Mouse (Mus musculus) forebrain, embryonic 16.5 days (tissue): ENCODE data around the gene Neurl1a. TPM values are rescaled to one million over a fixed set of nuclear protein-coding genes. Genes with fewer than 3 reads are reported as not detected.

ENCODE experiments used
- ATAC-seq: fragments of 200-750 bp; cut with Nextera tagmentation; 2 replicates; pipeline ENCODE4 v1.8.0; 2017; ENCODE audit warnings: mild to moderate bottlenecking, moderate library complexity
- H3K27ac ChIP-seq: fragments of 300-500 bp; sonication (generic); 2 replicates; pipeline ENCODE4 v1.5.1; 2014; ENCODE audit warnings: low read length, control low read depth
- H3K27me3 ChIP-seq: fragments of 300-500 bp; sonication (generic); replicated peaks from 2 replicates; pipeline ENCODE4 v1.6.1; 2014; ENCODE audit warnings: low read length; ENCODE audit not compliant: control insufficient read depth, insufficient read depth
- H3K36me3 ChIP-seq: fragments of 300-500 bp; sonication (generic); 2 replicates; pipeline ENCODE4 v1.6.1; 2014; ENCODE audit not compliant: control insufficient read depth, insufficient read depth
- H3K4me1 ChIP-seq: fragments of 300-500 bp; sonication (generic); replicated peaks from 2 replicates; pipeline ENCODE4 v1.6.1; 2014; ENCODE audit warnings: low read length; ENCODE audit not compliant: control insufficient read depth, insufficient read depth
- H3K4me2 ChIP-seq: fragments of 300-500 bp; sonication (generic); 2 replicates; pipeline ENCODE4 v1.6.1; 2014; ENCODE audit warnings: mild to moderate bottlenecking, low read length, control low read depth
- H3K4me3 ChIP-seq: fragments of 300-500 bp; sonication (generic); replicated peaks from 2 replicates; pipeline ENCODE4 v1.5.1; 2014; ENCODE audit warnings: mild to moderate bottlenecking, low read length, control low read depth
- H3K9ac ChIP-seq: fragments of 300-500 bp; sonication (generic); replicated peaks from 2 replicates; pipeline ENCODE4 v1.6.1; 2014; ENCODE audit warnings: low read depth, low read length, control low read depth
- H3K9me3 ChIP-seq: fragments of 300-500 bp; sonication (generic); 2 replicates; pipeline ENCODE4 v1.6.1; 2016; ENCODE audit warnings: low read length; ENCODE audit not compliant: control insufficient read depth
- WGBS: fragments of 180-500 bp; shearing (Covaris S2); extraction: QIAGEN DNeasy Blood & Tissue Kit; methylation state at CpG from one replicate; pipeline ENCODE4 v1.1.7; 2014; 5-methylcytosine and 5-hydroxymethylcytosine counted together
- polyA plus RNA-seq: library from polyadenylated mRNA; unstranded; fragments of >200 nt; fragmentation: Nextera tagmentation; extraction: Ambion mirVana; gene quantifications from 2 replicates; pipeline ENCODE4 v1.2.1, GENCODE M21; 2015

The Neurl1a gene
- polyA plus RNA-seq, 1 experiment from 2014 or later: 11.0 TPM

DNA sequence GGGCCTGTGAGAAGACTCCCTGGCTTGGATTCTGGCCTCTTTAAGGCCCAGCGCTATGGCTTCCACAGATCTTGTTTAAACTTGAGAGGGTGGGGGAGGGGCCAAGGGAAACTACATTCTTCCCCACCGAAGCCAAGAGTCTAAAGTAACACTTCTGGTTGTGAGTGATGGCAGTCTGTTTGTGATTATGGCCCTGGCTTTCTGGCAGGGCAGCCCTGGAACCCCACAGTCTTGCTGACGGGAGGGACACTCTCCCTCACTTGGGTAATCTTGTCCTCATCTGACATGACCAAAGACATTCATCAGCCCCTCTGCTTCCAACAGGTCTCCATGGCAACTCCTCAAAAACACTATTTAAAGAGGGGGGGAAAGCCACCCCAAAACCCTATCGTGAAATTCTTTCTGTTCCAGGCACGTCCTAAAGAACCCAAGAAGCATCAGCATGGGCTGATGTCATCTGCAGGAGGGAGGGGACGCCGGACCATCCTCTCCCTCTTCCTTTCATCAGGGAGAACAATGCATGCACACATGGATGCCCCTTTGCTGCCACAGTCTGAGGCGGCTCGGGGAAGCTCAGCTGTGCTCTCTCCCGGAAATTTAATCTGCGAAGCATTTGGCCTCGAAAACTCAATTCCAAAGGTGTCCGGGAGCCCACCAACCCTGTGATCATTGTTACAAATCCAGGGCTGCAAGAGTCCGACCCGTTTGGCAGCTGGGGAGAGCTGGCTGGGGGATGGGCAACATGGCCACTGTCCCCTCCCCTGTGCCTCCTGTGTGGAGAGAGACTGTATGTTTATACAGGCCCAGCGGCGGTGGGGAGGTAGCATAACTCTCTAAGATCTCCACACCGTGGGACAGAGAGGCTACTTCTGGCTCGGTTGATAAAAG is 122.9 kb downstream of the Neurl1a start:
- no peak overlapping the region for H3K9ac ChIP-seq
- peak; percentile 73 for ATAC-seq

DNA sequence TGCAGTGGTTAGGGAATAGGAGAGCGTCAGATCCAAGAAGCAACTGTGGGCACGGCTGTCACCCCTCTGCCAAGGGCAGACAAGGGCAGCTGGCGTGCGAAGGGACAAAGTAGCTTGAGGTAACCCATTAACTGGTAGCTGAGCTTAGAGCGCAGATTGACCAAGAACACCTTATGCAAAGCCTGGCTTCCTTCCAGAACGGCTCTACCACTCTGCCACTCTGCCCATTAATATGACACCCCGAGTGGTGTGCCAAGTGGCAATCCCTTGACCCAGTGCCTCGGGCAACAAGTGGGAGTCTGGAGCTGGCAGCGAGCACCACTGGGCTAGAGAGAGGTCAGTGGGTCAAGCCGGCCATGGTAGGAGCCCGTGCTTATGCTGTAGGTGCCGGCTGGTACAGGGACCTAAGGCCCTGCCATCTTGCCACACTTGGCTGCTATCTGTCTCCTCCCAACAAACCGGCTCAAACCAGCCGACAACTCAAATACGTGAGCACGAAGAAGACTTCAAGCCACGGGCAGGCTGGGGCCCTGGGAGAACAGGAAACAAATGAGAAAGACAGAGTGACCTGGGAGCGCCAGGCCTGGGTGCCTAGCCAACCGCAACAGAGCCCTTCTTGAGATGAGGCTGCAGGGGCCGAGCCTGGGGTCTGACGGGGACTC is 123.7 kb downstream of the Neurl1a start:
- Histone ChIP-seq H3K4me3 (no peak overlapping the region), H3K27me3 (no peaks in the 10 kb centered on the region), H3K27ac (no peak overlapping the region), H3K4me2 (no peak overlapping the region), H3K4me1 (peaks cover 19% of the 10 kb centered on the region), H3K36me3 (no peaks in the 10 kb centered on the region), H3K9ac (no peak overlapping the region), H3K9me3 (no peaks in the 10 kb centered on the region)
- WGBS: 52% methylated on average over 21 of the region's 21 CpGs
- ATAC-seq: no peak; the same call in 1 of the 2 replicates

More for the DNA sequence above, 122.9 kb downstream of the Neurl1a start:
- Histone ChIP-seq H3K9me3 (no peaks in the 10 kb centered on the region), H3K36me3 (no peaks in the 10 kb centered on the region), H3K4me2 (peak overlapping the region; percentile 10; the same call in 1 of the 2 replicates), H3K27ac (no peak overlapping the region), H3K4me3 (no peak overlapping the region), H3K27me3 (no peaks in the 10 kb centered on the region), H3K4me1 (peaks cover 19% of the 10 kb centered on the region)
- WGBS: 6% methylated on average over 19 of the region's 19 CpGs

DNA sequence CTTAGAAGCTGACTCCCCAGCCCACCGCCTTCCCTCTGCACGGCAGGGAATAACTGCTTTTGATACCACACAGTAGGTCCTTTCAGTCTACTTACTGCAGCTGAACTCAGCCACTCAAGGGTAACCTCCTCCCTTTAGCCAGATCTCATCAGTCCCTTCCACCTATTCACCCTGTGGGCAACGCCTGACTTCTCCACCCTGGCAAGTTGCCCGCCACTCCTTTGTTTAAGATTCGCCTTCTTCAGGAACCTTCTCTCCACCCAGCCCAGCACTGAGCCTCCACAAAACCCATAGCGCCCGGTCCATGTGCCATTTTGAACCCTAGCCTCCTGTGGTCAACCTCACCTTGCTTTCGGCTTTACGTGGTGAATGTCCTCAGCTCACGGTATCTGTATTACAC is 124.5 kb downstream of the Neurl1a start:
- no peak for ATAC-seq
- Histone ChIP-seq H3K36me3 (no peaks in the 10 kb centered on the region), H3K4me1 (peaks cover 19% of the 10 kb centered on the region), H3K27ac (no peak overlapping the region), H3K4me3 (no peak overlapping the region), H3K9me3 (no peaks in the 10 kb centered on the region), H3K4me2 (no peak overlapping the region), H3K27me3 (no peaks in the 10 kb centered on the region), H3K9ac (no peak overlapping the region)
- WGBS: 88% methylated on average over 10 of the region's 10 CpGs

DNA sequence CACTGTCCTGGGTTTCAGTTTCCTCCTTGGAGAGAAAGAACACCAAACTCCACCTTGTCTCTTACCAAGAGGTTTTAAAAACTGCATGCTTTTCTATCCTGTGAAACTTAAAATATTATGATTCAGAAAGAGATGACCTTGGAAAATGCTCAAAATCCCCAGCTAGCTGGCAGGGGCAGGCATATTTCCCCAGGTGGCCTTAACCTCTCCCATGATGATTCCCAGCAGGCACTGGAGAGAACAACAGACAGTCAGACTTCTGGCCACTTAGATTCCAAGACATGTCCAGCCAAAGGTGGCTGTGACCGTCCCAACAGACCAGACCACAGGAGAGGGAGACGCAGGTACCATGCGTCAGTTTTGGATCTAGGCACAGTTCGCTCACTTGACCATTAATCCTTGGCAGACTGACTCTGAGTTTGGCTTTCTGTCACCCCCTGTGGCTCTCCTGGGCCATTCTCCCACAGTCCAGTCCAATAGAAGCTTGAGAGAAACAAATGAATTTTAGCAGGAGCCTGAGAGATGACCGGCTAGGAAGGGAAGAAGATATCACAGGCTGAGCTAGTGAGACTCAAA is 125.6 kb downstream of the Neurl1a start:
- 90% methylated on average over 5 of the region's 5 CpGs for WGBS
- H3K27ac ChIP-seq: no peak overlapping the region
- H3K4me3 ChIP-seq: no peak overlapping the region
- no peak overlapping the region for H3K9ac ChIP-seq
- peaks cover 19% of the 10 kb centered on the region for H3K4me1 ChIP-seq
- no peaks in the 10 kb centered on the region for H3K27me3 ChIP-seq
- no peak for ATAC-seq
- no peaks in the 10 kb centered on the region for H3K9me3 ChIP-seq
- no peaks in the 10 kb centered on the region for H3K36me3 ChIP-seq
- no peak overlapping the region for H3K4me2 ChIP-seq

DNA sequence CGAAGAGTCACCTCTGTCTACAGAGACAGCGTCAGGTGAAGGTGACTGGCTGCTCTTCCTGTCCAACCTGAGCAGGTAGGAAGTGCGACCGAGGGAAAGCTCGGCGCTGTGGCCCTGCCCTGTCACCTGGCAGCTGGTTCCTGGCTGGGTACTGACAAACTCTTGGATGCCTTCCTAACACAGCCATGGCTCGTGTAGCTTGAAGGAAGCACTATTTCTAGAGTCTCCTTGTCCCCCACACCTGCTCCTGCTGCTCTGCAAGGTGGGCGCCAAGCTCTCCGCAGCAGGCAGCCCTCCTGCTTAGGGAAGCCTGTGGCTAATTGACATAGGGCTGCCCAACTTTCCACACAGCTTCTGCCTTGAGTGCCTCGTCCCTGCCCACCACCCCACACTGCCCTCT is 126.8 kb downstream of the Neurl1a start:
- peaks cover 19% of the 10 kb centered on the region for H3K4me1 ChIP-seq
- H3K27me3 ChIP-seq: no peaks in the 10 kb centered on the region
- no peak for ATAC-seq
- no peak overlapping the region for H3K4me3 ChIP-seq
- no peak overlapping the region for H3K9ac ChIP-seq
- H3K27ac ChIP-seq: no peak overlapping the region
- 87% methylated on average over 10 of the region's 10 CpGs for WGBS
- H3K9me3 ChIP-seq: no peaks in the 10 kb centered on the region
- no peak overlapping the region for H3K4me2 ChIP-seq
- no peaks in the 10 kb centered on the region for H3K36me3 ChIP-seq

DNA sequence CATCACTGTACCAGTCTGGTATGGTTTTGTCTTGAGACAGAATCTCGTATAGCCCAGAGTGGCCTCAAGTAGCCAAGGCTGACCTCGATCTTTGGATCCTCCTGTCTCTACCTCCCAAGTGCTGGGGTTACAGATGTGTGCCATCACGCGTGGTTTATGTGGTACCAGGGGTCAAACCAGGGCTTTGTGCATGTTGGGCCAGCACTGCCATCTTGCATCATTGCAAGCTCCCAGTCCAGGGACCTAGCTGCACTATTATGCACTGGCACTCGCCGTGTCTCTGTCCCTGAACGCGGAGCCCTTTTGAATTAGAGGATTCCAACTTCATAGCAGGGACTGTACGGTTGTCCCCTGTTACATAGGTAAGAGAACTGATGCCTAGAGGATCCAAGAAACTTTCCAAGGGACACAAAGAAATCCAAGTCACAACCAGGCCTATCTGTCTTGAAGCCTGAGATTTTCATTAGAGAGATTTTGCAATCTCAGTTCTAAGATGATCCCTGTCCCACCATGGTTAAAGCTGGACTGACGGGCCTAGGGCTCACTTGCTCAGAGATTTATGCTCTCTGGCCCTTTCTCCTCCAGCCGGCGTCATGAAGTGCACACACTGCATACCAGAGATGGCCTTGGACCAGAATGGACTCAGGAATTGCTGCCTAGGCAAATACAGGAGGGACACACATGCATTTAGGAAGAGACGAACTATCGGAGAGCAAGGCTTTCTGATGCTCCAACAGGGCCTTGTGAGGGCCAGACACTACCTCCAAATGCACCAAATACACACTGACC is 127.7 kb downstream of the Neurl1a start:
- H3K4me1 ChIP-seq: peaks cover 14% of the 10 kb centered on the region
- no peak overlapping the region for H3K27ac ChIP-seq
- H3K4me3 ChIP-seq: no peak overlapping the region
- H3K9ac ChIP-seq: no peak overlapping the region
- H3K4me2 ChIP-seq: no peak overlapping the region
- H3K27me3 ChIP-seq: no peaks in the 10 kb centered on the region
- no peaks in the 10 kb centered on the region for H3K36me3 ChIP-seq
- H3K9me3 ChIP-seq: no peaks in the 10 kb centered on the region
- ATAC-seq: no peak
- 92% methylated on average over 14 of the region's 14 CpGs for WGBS

DNA sequence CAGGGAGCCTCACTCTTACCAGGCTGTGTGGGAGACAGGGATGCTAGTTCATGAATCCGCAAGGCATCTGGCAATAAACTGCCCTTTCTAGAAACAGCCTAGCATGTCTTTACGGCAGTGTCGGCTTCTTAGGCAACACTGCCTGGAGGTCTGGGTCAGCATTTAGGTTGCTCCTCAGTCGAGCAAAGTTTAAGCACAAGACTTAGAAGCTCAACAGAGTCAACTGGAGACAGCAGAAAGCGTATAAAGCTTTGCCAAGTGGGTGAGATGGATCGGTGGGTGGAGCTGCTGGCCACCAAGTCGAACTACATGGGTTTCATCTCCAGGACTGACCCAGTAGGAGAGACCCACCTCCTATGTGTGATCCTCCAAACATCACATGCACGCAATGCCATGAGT is 128.3 kb downstream of the Neurl1a start:
- no peaks in the 10 kb centered on the region for H3K27me3 ChIP-seq
- H3K9ac ChIP-seq: no peak overlapping the region
- H3K9me3 ChIP-seq: no peaks in the 10 kb centered on the region
- no peak overlapping the region for H3K27ac ChIP-seq
- H3K4me3 ChIP-seq: no peak overlapping the region
- WGBS: 90% methylated on average over 8 of the region's 8 CpGs
- H3K4me1 ChIP-seq: peaks cover 8% of the 10 kb centered on the region
- no peak for ATAC-seq
- no peaks in the 10 kb centered on the region for H3K36me3 ChIP-seq
- H3K4me2 ChIP-seq: no peak overlapping the region
